25 mouse cellular contexts compared by ENCODE assay signal in genomic region chr10:12586200-12586599, GRCm38 (mm10).
"Had no signal": no experiment of that assay in that cellular context is flagged by ENCODE, and none has a peak within 500 bp of the region (broad histone marks: within the 10 kb centered on the region; RNA-seq: fewer than 3 reads in every experiment).

No protein-coding gene starts in this region.

- DNase-seq: gastrocnemius, postnatal 14 days; gastrocnemius, postnatal 36 days; heart, adult 18-20 months; heart, postnatal 14 days; heart, postnatal 36 days; kidney, adult 18-20 months; kidney, adult 8-10 months; kidney, postnatal 10 days; kidney, postnatal 25 days; kidney, postnatal 4 days; liver; liver, embryonic 13.5 days had no signal

- H3K4me2 ChIP-seq: heart, embryonic 13.5 days; heart, embryonic 15.5 days; hindbrain, embryonic 13.5 days; hindbrain, embryonic 15.5 days; intestine, embryonic 15.5 days; limb, embryonic 12.5 days; liver, embryonic 11.5 days; liver, embryonic 13.5 days had no signal

- H3K36me3 ChIP-seq: heart, embryonic 10.5 days; heart, embryonic 15.5 days; hindbrain, embryonic 13.5 days; hindbrain, embryonic 15.5 days; intestine, embryonic 15.5 days; limb, embryonic 10.5 days; limb, embryonic 12.5 days; liver, embryonic 13.5 days had no signal

- H3K27ac ChIP-seq: heart, embryonic 10.5 days; heart, embryonic 13.5 days; heart, embryonic 15.5 days; hindbrain, embryonic 13.5 days; hindbrain, embryonic 15.5 days; intestine, embryonic 15.5 days; layer of hippocampus, adult 2 months; left cerebral cortex, adult 2 months; limb, embryonic 10.5 days; limb, embryonic 12.5 days; liver, embryonic 13.5 days had no signal

- H3K4me1 ChIP-seq: heart, embryonic 10.5 days; heart, embryonic 13.5 days; heart, embryonic 15.5 days; hindbrain, embryonic 15.5 days; intestine, embryonic 15.5 days; limb, embryonic 10.5 days; limb, embryonic 12.5 days; liver, embryonic 13.5 days had no signal

- H3K9ac ChIP-seq: heart, embryonic 13.5 days; heart, embryonic 15.5 days; hindbrain, embryonic 13.5 days; hindbrain, embryonic 15.5 days; intestine, embryonic 15.5 days; limb, embryonic 12.5 days; liver, embryonic 13.5 days had no signal

- H3K9me3 ChIP-seq: heart, embryonic 10.5 days; heart, embryonic 13.5 days; heart, embryonic 15.5 days; hindbrain, embryonic 13.5 days; hindbrain, embryonic 15.5 days; intestine, embryonic 15.5 days; limb, embryonic 10.5 days; limb, embryonic 12.5 days; liver, embryonic 13.5 days had no signal

- H3K27me3 ChIP-seq: heart, embryonic 13.5 days; heart, embryonic 15.5 days; hindbrain, embryonic 13.5 days; hindbrain, embryonic 15.5 days; intestine, embryonic 15.5 days; limb, embryonic 12.5 days; liver, embryonic 13.5 days had no signal

- H3K4me3 ChIP-seq: heart, embryonic 10.5 days; heart, embryonic 13.5 days; heart, embryonic 15.5 days; hindbrain, embryonic 13.5 days; hindbrain, embryonic 15.5 days; intestine, embryonic 15.5 days; layer of hippocampus, adult 2 months; left cerebral cortex, adult 2 months; limb, embryonic 10.5 days; limb, embryonic 12.5 days; liver, embryonic 13.5 days had no signal

- ATAC-seq: inflammation-experienced regulatory T-cells, adult 6 months; intestine, embryonic 15.5 days; intestine, postnatal 0 days had no signal
